Mouse (Mus musculus): ENCODE results near the gene Irf2.
A peak's percentile ranks its signal among the peaks of the same experiment; 100 is the strongest.

Gene Irf2

GRCm38 (mm10) chr8:46845891-46846290, 106.4 kb downstream of the Irf2 start:
- no peak for DNase-seq

GRCm38 (mm10) chr8:46846893-46847292, 107.4 kb downstream of the Irf2 start:
- DNase-seq = no peak

- DNase-seq = no peak
Measured at GRCm38 (mm10) chr8:46848011-46848641, 108.6 kb downstream of the Irf2 start.

GRCm38 (mm10) chr8:46848931-46849330, 109.4 kb downstream of the Irf2 start:
- DNase-seq = no peak

DNA sequence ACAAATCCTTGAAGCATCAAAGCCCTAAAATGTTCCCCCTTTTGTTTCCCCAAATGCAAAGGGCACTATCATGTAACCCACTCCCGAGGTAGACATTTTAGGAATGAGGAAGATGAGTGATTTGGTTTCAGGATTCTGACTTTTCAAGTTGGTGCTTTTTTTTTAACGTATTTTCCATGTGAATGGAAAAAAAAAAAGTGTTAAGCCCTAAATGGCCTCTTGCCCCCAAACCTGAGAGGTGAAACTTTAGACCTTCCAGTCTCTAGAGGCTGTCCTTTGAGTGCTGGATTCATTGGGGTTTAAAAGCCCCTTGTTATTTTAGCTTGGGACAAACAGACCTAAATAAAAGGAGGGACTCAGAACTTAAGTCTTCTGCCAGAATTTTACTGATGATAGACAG, 109.9 kb downstream of the Irf2 start:
- DNase-seq = no peak

DNA sequence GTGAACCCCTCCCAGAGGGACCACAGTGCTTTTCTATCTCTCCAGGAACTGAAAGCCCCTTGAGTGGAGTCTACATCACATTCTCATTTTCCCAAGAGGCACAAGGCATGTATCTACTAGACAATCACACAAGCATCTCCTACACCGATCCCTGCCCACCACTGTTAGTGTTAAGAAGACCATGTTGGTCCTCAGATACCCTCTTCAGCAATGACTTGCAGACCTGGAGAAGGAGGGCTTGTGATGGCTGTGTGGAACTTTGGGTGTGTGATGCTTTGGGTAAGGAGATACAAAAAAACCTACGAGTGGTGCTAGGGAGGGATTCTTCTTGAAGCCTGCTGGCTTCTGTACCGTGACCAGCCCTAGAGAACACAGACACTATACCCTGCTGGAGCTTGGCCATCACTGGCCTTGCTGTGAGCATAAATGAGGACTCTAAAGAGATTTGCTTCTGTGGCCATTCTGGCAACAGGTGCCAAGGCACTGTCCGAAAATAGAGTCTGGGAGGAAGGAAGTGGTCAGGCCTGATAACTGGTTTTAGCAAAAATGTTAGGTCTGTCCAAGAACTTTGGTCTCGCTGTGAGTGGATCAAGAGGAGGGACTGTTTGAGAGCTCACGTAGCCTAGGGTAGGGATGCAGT, 110.8 kb downstream of the Irf2 start:
- DNase-seq = no peak

DNA sequence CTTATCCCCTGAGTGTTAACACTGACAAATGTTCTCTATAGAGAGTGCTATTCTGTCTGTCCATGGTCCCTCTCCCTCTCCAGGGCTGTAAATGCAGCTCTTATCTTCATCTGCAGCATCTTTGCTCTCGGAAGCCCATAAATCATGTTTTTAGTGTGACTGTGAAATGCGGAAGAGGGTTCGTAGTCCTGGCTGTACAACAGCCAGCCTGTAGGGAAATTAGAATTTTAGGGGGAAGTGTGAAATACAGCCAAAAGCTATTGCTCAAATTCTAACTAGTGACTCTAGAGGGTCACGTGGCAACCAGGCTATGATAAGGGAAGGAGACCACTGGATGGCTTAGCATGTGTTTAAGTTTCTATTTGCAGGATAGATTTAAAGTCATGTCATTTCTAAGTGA, 112.0 kb downstream of the Irf2 start:
- DNase-seq = no peak

- no peak for DNase-seq
Measured at GRCm38 (mm10) chr8:46852377-46852776, 112.8 kb downstream of the Irf2 start.

GRCm38 (mm10) chr8:46859164-46859846, 119.8 kb downstream of the Irf2 start:
- DNase-seq = peak; percentile 15

- peak; percentile 24 for DNase-seq
Measured at GRCm38 (mm10) chr8:46859847-46860167, 120.3 kb downstream of the Irf2 start.

DNA sequence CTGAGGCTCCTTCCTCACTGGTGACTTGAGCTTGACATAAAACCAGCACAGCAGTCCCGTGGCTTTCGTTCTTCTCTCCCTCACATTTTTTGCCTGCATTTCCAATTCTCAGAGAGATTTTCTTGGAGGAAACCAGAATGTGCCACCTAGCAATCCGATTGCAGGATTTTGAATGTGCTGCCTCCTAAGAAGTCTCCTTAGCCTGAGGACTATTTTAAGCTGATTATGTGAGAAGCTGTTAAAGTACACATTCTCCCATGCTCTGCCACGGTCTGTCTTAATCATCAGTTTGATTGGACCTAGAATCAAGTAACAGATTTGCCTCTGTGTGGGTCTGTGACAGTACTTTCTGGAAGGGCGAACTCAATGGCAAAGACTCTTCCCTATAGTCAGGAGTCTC, 123.0 kb downstream of the Irf2 start:
- no peak for DNase-seq

DNA sequence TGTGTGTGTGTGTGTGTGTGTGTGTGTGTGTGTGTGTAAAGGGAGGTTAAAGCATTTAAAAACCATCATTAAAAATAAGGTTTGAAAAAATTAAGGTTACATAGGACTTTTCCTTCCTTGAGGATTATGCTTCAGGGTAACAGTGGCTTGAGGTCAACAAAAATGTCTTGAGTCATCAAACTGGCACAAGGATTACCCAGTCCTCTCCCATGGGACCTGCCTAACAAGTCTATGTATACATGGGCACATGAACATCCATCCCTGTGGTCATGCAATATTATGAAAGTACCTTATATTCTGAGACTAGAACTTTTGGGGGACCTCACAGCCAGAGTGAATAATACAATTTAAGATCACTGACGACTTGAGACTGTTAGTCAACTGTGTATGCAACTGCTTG, 125.9 kb downstream of the Irf2 start:
- DNase-seq = no peak

DNA sequence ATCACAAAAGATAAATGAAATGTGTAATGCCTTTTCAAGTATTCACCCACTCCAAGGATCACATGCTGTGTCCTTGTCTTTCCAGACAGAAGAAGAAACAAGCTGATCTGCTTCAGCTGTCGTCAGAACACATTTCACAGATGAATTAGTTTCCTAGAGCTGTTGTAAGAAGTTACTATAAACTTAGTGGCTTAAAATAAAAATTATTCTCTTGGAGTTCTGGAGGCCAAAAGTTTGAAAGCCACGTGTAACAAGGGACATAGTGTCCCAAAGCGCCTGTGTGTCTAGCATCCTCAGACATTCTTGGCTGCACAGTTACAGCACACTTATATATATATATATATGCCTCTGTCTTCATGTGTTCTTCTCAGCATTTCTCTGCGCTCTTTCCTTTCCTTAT, 127.9 kb downstream of the Irf2 start:
- no peak for DNase-seq

- no peak for DNase-seq
Measured at GRCm38 (mm10) chr8:46868346-46869065, 129.0 kb downstream of the Irf2 start.

GRCm38 (mm10) chr8:46869521-46869925, 130.0 kb downstream of the Irf2 start:
- DNase-seq = no peak

DNA sequence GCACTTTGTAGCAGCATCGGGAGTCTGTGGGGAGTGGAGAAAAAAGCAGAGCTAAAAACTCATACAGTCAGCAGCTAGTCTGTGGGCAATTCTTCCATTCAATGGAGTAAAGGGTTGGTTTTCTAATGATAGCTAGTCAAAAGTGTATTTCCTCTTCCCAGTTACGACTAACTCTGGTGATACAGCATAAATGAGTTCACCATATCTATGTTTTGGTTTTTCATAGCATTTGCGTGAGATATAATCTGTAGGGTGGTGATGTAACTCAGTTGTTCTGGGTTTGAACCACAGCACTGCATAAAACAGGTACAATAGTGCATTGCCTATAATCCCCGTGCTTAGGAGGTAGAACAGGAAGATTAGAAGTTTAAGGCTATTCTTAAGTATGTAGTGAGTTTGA, 131.6 kb downstream of the Irf2 start:
- DNase-seq = no peak

- DNase-seq = no peak
Measured at GRCm38 (mm10) chr8:46875615-46876293, 136.2 kb downstream of the Irf2 start.

DNA sequence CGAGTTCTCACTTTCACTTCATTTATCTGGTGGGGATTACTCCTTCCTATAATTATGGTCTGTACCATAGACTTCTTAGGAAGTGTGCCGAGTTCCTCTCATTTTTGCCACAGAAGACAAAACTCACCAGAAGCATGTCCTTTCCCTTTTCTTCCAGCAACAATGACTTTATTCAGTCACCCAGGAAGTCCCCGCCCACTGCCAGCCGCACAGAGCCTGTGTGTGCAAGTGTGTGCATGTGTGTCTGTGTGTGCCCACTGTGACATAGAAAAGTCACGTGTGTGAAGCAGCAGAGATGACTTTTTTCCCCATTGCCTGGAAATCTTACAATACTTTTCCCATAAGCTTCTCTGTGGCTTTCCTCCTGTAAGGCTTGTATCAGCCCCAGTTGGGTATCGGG, 141.8 kb downstream of the Irf2 start:
- no peak for DNase-seq

DNA sequence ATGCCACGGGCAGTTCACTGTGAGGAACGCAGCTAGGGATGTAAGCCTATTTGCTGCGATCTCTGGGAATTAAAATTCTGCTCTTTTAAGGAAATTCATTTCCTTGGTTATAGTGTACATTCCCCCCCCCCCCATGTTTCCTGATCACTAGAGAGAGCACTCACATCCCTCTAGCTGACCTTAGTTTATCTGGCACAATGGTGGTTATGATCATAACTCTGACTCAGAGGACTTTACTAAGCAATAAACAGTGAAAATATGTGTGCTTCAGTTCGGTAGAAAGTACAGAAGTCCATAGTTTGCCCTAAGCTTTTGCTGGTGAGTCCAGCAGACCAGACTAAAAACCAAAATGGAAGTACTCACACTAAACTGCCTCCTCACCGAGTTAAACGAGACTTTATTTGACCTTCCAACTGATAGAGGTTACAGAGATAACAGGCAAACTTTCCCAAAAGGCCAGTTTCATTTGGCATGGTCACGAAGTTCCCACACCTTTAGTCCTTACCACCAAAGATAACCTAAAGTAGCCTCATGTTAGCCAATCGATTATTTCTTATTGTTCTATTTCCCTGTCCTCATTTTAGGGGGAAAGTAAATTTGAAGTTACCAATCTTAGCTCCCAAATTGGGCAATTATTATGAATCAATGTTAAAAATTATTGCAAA, 142.4 kb downstream of the Irf2 start:
- no peak for DNase-seq

DNA sequence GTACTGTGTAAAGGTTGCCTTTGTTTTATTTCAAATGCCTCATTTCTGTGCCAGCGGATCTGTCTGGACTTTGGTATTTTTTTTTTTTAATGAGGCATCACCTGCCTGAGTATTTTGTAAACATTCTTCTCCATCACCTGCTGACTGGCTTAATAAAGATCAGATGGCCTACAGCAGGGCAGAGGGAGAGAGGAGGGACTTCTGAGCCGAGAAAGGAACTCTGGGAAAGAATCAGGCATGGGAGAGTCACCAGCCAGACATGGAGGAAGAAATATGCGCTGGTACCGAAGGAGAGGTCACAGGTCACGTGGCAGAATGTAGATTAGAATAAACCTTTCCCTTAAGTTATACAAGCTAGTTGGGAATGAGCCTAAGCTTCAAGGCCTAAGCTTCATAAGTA, 143.2 kb downstream of the Irf2 start:
- no peak for DNase-seq

DNA sequence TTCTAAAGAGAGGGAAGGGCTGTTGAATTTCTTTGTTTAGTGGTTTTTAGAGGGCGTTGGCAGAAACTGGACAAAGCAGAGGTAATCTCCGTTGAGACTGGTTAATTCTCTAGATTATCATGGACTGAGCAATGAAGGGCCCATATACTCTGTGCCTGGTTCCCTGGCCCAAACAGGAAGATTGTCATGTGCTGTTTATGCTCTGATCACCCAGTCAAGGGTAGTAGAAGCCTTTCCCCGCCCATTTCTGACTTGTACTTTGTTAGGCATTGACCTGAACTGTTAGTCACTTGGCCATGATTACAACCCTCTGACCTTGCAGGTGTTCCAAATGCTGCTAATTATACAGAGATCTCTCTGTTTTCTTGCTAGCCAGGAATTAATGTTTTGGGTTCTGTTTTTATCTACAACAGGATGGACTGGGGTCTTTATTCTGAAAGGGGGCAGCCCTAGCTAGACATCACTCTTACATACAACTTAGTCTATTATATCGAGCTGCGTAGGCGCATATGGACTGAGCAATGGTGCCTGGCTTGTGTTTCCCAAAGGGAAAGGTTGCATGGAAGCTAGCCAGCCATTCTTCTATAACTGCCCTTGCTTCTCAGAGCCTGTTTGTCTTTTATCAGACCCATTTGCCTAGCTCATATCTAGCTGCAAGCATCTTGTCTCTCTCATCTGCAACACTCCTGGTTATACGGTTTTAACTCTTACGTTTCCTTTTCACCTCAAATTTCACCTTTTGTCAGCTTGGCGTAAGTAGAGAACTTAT, 143.9 kb downstream of the Irf2 start:
- no peak for DNase-seq

DNA sequence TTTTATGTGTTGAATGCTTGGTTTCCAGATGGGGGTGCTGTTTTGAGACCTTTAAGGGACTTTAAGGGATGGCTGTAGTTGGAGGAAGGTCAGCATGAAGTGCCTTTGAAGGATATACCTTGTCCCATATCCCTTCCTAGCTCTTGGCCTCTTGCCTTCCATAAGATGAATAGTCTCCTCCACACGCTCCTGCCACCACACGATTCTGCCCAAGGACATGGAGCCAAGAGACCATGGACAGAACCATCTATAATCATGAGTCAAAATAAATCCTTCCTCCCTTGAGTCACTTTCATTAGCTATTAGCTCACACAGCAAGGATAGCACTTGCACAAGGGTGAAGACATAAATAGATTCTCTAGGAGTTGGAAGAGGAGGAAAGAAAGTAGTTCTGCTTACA, 146.3 kb downstream of the Irf2 start:
- no peak for DNase-seq

All from retina, postnatal 1 day (tissue).